Mouse (Mus musculus) hindbrain, embryonic 14.5 days (tissue): ENCODE data around the gene Smim9. TPM values are rescaled to one million over a fixed set of nuclear protein-coding genes. Genes with fewer than 3 reads are reported as not detected.
A peak's percentile ranks its signal among the peaks of the same experiment; 100 is the strongest.

Experiments used
- ATAC-seq: fragments of 200-750 bp; cut with Nextera tagmentation; 2 replicates; pipeline ENCODE4 v1.8.0; 2017; ENCODE audit warnings: moderate number of reproducible peaks, mild to moderate bottlenecking, moderate TSS enrichment, moderate library complexity; ENCODE audit not compliant: low FRiP score
- DNase-seq: peaks from one replicate; pipeline ENCODE4 v3.0.0-alpha.2; 2015; ENCODE audit warnings: low spot score
- H3K27ac ChIP-seq: fragments of 300-500 bp; sonication (generic); 2 replicates; pipeline ENCODE4 v1.5.1; 2014; ENCODE audit warnings: mild to moderate bottlenecking, moderate library complexity
- H3K27me3 ChIP-seq: fragments of 300-500 bp; sonication (generic); 2 replicates; pipeline ENCODE4 v1.6.1; 2014; ENCODE audit warnings: mild to moderate bottlenecking, low read length, mixed read lengths; ENCODE audit not compliant: control insufficient read depth, insufficient read depth
- H3K36me3 ChIP-seq: fragments of 300-500 bp; sonication (generic); replicated peaks from 2 replicates; pipeline ENCODE4 v1.6.1; 2014; ENCODE audit not compliant: control insufficient read depth, insufficient read depth
- H3K4me1 ChIP-seq: fragments of 300-500 bp; sonication (generic); replicated peaks from 2 replicates; pipeline ENCODE4 v1.6.1; 2014; ENCODE audit warnings: antibody characterized with exemption, low read length, mixed read lengths; ENCODE audit not compliant: control insufficient read depth, insufficient read depth
- H3K4me2 ChIP-seq: fragments of 300-500 bp; sonication (generic); replicated peaks from 2 replicates; pipeline ENCODE4 v1.6.1; 2014; ENCODE audit warnings: mild to moderate bottlenecking, moderate library complexity
- H3K4me3 ChIP-seq: fragments of 300-500 bp; sonication (generic); replicated peaks from 2 replicates; pipeline ENCODE4 v1.5.1; 2014; ENCODE audit warnings: mild to moderate bottlenecking, low read length
- H3K9ac ChIP-seq: fragments of 300-500 bp; sonication (generic); 2 replicates; pipeline ENCODE4 v1.6.1; 2014
- H3K9me3 ChIP-seq: fragments of 300-500 bp; sonication (generic); 2 replicates; pipeline ENCODE4 v1.6.1; 2016; ENCODE audit warnings: low read length; ENCODE audit not compliant: control insufficient read depth
- WGBS: fragments of 180-500 bp; shearing (Covaris S2); extraction: QIAGEN DNeasy Blood & Tissue Kit; methylation state at CpG from one replicate; pipeline ENCODE4 v1.1.7; 2014; 5-methylcytosine and 5-hydroxymethylcytosine counted together
- polyA plus RNA-seq: library from polyadenylated mRNA; unstranded; fragments of >200 nt; fragmentation: Nextera tagmentation; extraction: Ambion mirVana; gene quantifications from 2 replicates; pipeline ENCODE4 v1.2.1, GENCODE M21; 2014

Smim9 gene
- polyA plus RNA-seq, 1 experiment from 2014 or later, result not detected

- Histone ChIP-seq H3K27ac (peak within 1 kb of the TSS; percentile 38; the same call in 1 of the 2 replicates), H3K9me3 (no peaks in the 10 kb centered on the region), H3K4me1 (no peaks in the 10 kb centered on the region), H3K9ac (peak within 1 kb of the TSS; percentile 62), H3K36me3 (no peaks in the 10 kb centered on the region), H3K4me3 (peak within 1 kb of the TSS; percentile 48), H3K4me2 (peak within 1 kb of the TSS; percentile 60), H3K27me3 (no peaks in the 10 kb centered on the region)
- ATAC-seq (peak; percentile 99), DNase-seq (peak; percentile 75)
- 12% methylated on average over 36 of the region's 36 CpGs for WGBS
Observed at GRCm38 (mm10) chrX:75130467-75131160, 33.0 kb downstream of the Smim9 start, which contains the start of gene Mpp1. Gene Mpp1, minus strand, starts transcription at chrX:75131016.

GRCm38 (mm10) chrX:75129474-75129873 is 34.1 kb downstream of the Smim9 start:
- no peaks in the 10 kb centered on the region for H3K36me3 ChIP-seq
- ATAC-seq, result no peak
- no peak overlapping the region; the same call in 1 of the 2 replicates for H3K4me2 ChIP-seq
- no peak overlapping the region for H3K4me3 ChIP-seq
- H3K9me3 ChIP-seq, result no peaks in the 10 kb centered on the region
- no peak overlapping the region for H3K9ac ChIP-seq
- WGBS, result 76% methylated on average over 2 of the region's 2 CpGs
- no peak for DNase-seq
- no peak overlapping the region for H3K27ac ChIP-seq
- no peaks in the 10 kb centered on the region for H3K4me1 ChIP-seq
- no peaks in the 10 kb centered on the region for H3K27me3 ChIP-seq

DNA sequence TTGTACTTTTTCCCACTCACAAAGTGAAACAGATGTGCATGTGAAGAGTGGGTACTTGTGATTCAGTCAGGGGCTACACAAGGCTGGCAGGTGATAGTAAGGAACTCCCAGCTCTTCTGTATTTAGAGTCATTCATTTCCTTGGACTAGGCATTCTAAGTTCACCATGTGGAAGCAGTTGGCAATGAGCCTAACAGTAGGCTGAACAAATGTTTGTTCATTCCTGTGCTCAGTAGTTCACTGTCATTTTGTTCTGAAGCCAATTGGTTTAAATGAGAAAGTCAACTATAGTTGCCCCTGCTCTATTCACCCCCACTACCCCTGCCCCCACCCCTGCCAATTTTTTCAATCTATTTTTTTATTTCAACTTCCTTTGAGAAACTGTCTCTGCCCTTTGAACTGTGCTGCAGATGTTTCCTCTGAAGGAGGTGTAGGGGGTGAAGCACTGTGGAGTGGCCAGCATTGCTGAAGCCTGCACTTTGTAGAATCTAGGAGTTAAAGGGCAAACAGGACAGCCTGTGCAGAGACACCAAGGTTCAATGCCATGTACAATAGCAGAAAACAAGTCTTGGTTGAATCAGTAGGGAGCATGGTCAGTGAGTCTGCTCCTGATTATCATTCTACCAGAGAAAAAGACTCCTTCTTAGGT is 35.1 kb downstream of the Smim9 start:
- Histone ChIP-seq H3K27ac (no peak overlapping the region), H3K27me3 (no peaks in the 10 kb centered on the region), H3K4me3 (no peak overlapping the region), H3K36me3 (no peaks in the 10 kb centered on the region), H3K4me2 (no peak overlapping the region), H3K4me1 (no peaks in the 10 kb centered on the region), H3K9ac (no peak overlapping the region), H3K9me3 (no peaks in the 10 kb centered on the region)
- no peak for ATAC-seq
- no peak for DNase-seq

- H3K4me1 ChIP-seq, result no peaks in the 10 kb centered on the region
Observed at GRCm38 (mm10) chrX:75126893-75127292, 36.7 kb downstream of the Smim9 start.

GRCm38 (mm10) chrX:75125606-75126005 is 38.0 kb downstream of the Smim9 start:
- ATAC-seq, result no peak
- H3K4me1 ChIP-seq, result no peaks in the 10 kb centered on the region

More at GRCm38 (mm10) chrX:75126893-75127292, 36.7 kb downstream of the Smim9 start:
- ATAC-seq (no peak), DNase-seq (no peak)
- H3K9me3 ChIP-seq, result no peaks in the 10 kb centered on the region
- no peaks in the 10 kb centered on the region for H3K27me3 ChIP-seq
- no peaks in the 10 kb centered on the region for H3K36me3 ChIP-seq
- no peak overlapping the region for H3K4me3 ChIP-seq
- no peak overlapping the region for H3K27ac ChIP-seq
- H3K9ac ChIP-seq, result no peak overlapping the region
- H3K4me2 ChIP-seq, result no peak overlapping the region

GRCm38 (mm10) chrX:75115550-75115949 is 48.0 kb downstream of the Smim9 start:
- H3K27me3 ChIP-seq, result no peaks in the 10 kb centered on the region
- ATAC-seq (no peak), DNase-seq (no peak)
- H3K4me1 ChIP-seq, result no peaks in the 10 kb centered on the region
- no peak overlapping the region for H3K4me2 ChIP-seq
- no peak overlapping the region for H3K4me3 ChIP-seq
- no peak overlapping the region for H3K9ac ChIP-seq
- no peak overlapping the region for H3K27ac ChIP-seq
- H3K36me3 ChIP-seq, result peaks cover 5% of the 10 kb centered on the region
- H3K9me3 ChIP-seq, result no peaks in the 10 kb centered on the region

More at GRCm38 (mm10) chrX:75125606-75126005, 38.0 kb downstream of the Smim9 start:
- Histone ChIP-seq H3K36me3 (no peaks in the 10 kb centered on the region), H3K27ac (no peak overlapping the region), H3K4me3 (no peak overlapping the region), H3K27me3 (no peaks in the 10 kb centered on the region), H3K4me2 (no peak overlapping the region), H3K9me3 (no peaks in the 10 kb centered on the region), H3K9ac (no peak overlapping the region)
- no peak for DNase-seq
- WGBS, result 87% methylated on average over 3 of the region's 3 CpGs

DNA sequence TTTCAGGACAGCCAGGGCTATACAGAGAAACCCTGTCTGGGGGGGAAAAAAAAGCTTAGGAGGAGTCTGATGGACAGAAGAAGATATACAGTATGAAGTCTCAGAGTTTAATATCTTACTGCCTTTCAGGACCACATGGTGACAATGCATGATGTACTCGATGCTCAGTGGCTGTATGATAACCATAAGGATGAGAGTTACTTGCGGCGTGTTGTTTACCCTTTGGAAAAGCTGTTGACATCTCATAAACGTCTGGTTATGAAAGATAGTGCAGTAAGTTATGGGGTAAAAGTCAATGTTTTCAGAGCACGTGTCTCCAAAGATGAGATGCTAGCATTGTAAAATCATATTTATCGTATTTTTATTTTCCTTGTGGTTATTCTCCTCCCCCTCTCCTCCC is 61.3 kb downstream of the Smim9 start:
- no peak for ATAC-seq
- Histone ChIP-seq H3K4me3 (no peak overlapping the region), H3K9me3 (no peaks in the 10 kb centered on the region), H3K4me1 (peaks cover 1% of the 10 kb centered on the region; the same call in 1 of the 2 replicates), H3K4me2 (no peak overlapping the region), H3K9ac (no peak overlapping the region), H3K27me3 (no peaks in the 10 kb centered on the region), H3K36me3 (peaks cover 47% of the 10 kb centered on the region), H3K27ac (no peak overlapping the region)
- 92% methylated on average over 6 of the region's 6 CpGs for WGBS
- DNase-seq, result no peak

- Histone ChIP-seq H3K36me3 (peaks cover 21% of the 10 kb centered on the region), H3K9ac (no peak overlapping the region), H3K27ac (no peak overlapping the region), H3K4me2 (no peak overlapping the region), H3K27me3 (no peaks in the 10 kb centered on the region), H3K4me1 (peaks cover 3% of the 10 kb centered on the region; the same call in 1 of the 2 replicates), H3K9me3 (no peaks in the 10 kb centered on the region), H3K4me3 (no peak overlapping the region)
- no peak for ATAC-seq
- 93% methylated on average over 8 of the region's 8 CpGs for WGBS
- DNase-seq, result no peak
Observed at GRCm38 (mm10) chrX:75098799-75099198, 64.8 kb downstream of the Smim9 start.

DNA sequence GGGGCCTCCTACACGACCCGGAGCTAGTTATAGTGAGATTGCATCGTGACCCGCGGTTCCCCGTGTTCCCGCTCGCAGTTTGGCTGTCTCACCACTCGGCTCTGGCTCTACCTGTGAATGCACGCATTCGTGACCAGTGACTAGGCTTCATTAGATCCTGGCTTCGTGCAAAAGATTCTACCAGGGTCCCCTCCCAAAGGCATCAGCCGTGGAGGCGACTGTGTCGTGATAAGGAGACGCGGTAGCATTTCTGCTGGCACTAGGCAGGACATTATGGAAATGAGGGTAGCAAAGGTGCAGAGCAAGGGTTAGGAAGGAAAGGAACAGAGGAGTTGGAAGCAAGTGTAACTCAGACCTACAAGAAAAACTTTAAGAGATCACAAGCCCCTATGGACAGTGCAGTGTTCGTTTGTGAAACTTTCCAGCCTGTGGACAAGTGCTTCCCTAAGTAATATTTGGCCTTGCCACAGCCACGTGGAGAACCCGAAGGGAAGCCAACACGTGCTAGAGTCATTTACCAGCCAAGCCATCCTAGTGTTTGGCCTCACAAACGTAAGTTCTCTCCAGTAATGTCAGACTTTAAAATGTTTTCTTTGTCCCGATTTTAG is 67.3 kb downstream of the Smim9 start:
- H3K36me3 ChIP-seq, result peaks cover 13% of the 10 kb centered on the region; the same call in 1 of the 2 replicates
- no peak for ATAC-seq
- no peaks in the 10 kb centered on the region for H3K27me3 ChIP-seq
- H3K4me2 ChIP-seq, result peak overlapping the region; percentile 58
- peak overlapping the region; percentile 73 for H3K27ac ChIP-seq
- H3K4me1 ChIP-seq, result peaks cover 3% of the 10 kb centered on the region; the same call in 1 of the 2 replicates
- peak overlapping the region; percentile 62 for H3K9ac ChIP-seq
- 18% methylated on average over 23 of the region's 23 CpGs for WGBS
- no peaks in the 10 kb centered on the region for H3K9me3 ChIP-seq
- peak; percentile 25 for DNase-seq
- H3K4me3 ChIP-seq, result peak overlapping the region; percentile 56
